Mouse (Mus musculus): ENCODE data around the gene Ppp4r4. TPM values are rescaled to one million over a fixed set of nuclear protein-coding genes. Genes with fewer than 3 reads are reported as not detected.

Gene Ppp4r4
- polyA plus RNA-seq, 1 experiment from 2014 or later = 1.9 TPM

DNA sequence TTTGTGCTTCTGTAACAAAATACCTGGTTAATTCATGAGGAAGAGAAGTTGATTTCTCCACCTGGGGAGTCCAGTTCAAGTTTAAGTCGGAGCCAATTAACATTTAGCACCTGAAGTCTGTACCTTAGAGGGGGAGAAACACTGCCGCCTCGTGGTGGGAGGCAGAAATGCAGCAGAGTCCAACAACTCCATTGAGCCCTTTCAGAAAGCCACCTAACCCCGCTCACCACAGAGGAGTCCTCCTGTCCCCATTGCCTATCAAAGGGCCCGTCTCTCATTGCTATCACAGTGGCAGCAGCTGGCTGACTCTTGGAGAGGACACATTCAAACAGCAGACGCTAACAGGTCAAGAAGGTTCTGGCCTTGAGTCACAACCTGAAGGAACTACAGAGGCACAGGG lies 37.6 kb upstream of the Ppp4r4 start:
- Histone ChIP-seq H3K9ac (replicated peaks; ENCODE audit: low read depth, low read length) (no peak overlapping the region), H3K9me3 (ENCODE audit: control insufficient read depth, low read depth, low read length) (no peaks in the 10 kb centered on the region), H3K27me3 (ENCODE audit: control insufficient read depth, insufficient read depth, low read length) (no peaks in the 10 kb centered on the region), H3K27ac (ENCODE audit: low read length) (no peak overlapping the region), H3K4me2 (replicated peaks; ENCODE audit: low read depth, low read length) (no peak overlapping the region), H3K4me3 (ENCODE audit: low read depth, low read length) (no peak overlapping the region), H3K36me3 (ENCODE audit: control insufficient read depth, insufficient read depth, low read length) (no peaks in the 10 kb centered on the region), H3K4me1 (ENCODE audit: control insufficient read depth, insufficient read depth, low read length) (no peaks in the 10 kb centered on the region)
- WGBS = 17% methylated on average over 6 of the region's 6 CpGs
- ATAC-seq (ENCODE audit: insufficient number of reproducible peaks, insufficient read depth, low FRiP score, low read depth) = no peak

DNA sequence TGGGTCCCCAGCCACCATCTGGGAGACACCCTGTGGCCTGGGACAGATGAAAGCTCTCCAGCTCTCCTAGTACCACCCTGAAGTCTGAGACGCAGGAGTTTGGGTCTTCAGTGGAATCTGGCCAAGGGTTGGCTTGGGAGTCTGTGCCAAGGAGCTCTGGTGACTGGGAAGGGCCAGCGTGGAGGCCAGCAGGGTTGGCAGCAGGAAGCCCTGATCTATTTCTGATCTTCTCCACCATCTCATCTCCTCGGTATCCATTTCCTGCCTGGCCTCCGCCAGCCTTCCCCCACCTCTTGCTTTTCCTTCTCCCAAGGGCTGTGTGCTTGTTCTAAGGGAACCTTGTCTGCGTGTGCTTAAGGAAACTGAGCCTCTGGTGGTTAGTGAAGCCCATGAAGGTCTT lies 33.3 kb upstream of the Ppp4r4 start:
- Histone ChIP-seq H3K4me2 (replicated peaks; ENCODE audit: low read depth, low read length) (no peak overlapping the region), H3K9me3 (ENCODE audit: control insufficient read depth, low read depth, low read length) (no peaks in the 10 kb centered on the region), H3K27ac (ENCODE audit: low read length) (no peak overlapping the region), H3K36me3 (ENCODE audit: control insufficient read depth, insufficient read depth, low read length) (no peaks in the 10 kb centered on the region), H3K4me3 (ENCODE audit: low read depth, low read length) (no peak overlapping the region), H3K27me3 (ENCODE audit: control insufficient read depth, insufficient read depth, low read length) (no peaks in the 10 kb centered on the region), H3K9ac (replicated peaks; ENCODE audit: low read depth, low read length) (no peak overlapping the region), H3K4me1 (ENCODE audit: control insufficient read depth, insufficient read depth, low read length) (no peaks in the 10 kb centered on the region)
- no peak for ATAC-seq (ENCODE audit: insufficient number of reproducible peaks, insufficient read depth, low FRiP score, low read depth)
- WGBS = 70% methylated on average over 5 of the region's 5 CpGs

DNA sequence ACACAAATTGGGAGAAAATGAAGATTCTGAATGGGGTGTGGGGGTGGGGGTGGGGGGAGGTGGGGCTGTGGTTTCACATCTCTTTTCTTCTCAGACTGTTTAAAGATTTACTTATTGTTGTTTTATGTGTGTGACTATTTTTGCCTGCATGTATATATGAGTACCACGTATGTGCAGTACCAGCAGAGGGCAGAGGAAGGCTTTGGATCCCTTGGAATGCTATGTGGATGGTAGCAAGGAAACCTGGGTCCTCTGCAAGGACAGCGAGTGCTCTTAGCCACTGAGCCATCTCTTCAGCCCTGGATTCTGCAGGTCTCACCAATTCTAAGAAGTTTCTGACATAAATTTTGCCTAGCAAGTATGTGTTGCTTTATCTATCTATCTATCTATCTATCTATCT lies 32.8 kb upstream of the Ppp4r4 start:
- Histone ChIP-seq H3K36me3 (ENCODE audit: control insufficient read depth, insufficient read depth, low read length) (no peaks in the 10 kb centered on the region), H3K4me2 (replicated peaks; ENCODE audit: low read depth, low read length) (no peak overlapping the region), H3K9ac (replicated peaks; ENCODE audit: low read depth, low read length) (no peak overlapping the region), H3K9me3 (ENCODE audit: control insufficient read depth, low read depth, low read length) (no peaks in the 10 kb centered on the region), H3K27me3 (ENCODE audit: control insufficient read depth, insufficient read depth, low read length) (no peaks in the 10 kb centered on the region), H3K27ac (ENCODE audit: low read length) (no peak overlapping the region), H3K4me3 (ENCODE audit: low read depth, low read length) (no peak overlapping the region), H3K4me1 (ENCODE audit: control insufficient read depth, insufficient read depth, low read length) (no peaks in the 10 kb centered on the region)
- ATAC-seq (ENCODE audit: insufficient number of reproducible peaks, insufficient read depth, low FRiP score, low read depth) = no peak
- 77% methylated on average over 2 of the region's 2 CpGs for WGBS

DNA sequence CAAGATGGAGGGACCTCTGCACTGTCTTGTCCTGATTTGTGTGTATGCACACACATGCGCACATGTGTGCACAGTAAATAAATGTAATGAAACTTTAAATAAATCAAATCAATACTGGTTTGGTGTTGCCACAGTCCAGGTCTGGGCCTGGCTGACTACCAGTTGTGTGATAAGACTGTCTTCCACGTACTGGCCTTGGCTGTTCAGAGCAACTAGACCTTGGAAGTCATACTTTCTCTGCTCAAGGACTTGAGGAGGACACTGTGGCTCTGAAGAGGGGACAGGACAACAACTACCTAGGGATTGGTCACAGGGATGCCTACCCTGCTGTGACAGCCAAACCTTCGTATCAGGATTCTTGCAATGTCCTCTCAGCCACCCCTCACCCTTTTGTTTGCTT lies 28.8 kb upstream of the Ppp4r4 start:
- H3K27ac ChIP-seq (ENCODE audit: low read length) = no peak overlapping the region
- H3K27me3 ChIP-seq (ENCODE audit: control insufficient read depth, insufficient read depth, low read length) = no peaks in the 10 kb centered on the region
- H3K4me1 ChIP-seq (ENCODE audit: control insufficient read depth, insufficient read depth, low read length) = no peaks in the 10 kb centered on the region
- WGBS = 72% methylated on average over 3 of the region's 3 CpGs
- no peak overlapping the region for H3K9ac ChIP-seq (replicated peaks; ENCODE audit: low read depth, low read length)
- H3K4me2 ChIP-seq (replicated peaks; ENCODE audit: low read depth, low read length) = no peak overlapping the region
- no peak for ATAC-seq (ENCODE audit: insufficient number of reproducible peaks, insufficient read depth, low FRiP score, low read depth)
- H3K36me3 ChIP-seq (ENCODE audit: control insufficient read depth, insufficient read depth, low read length) = no peaks in the 10 kb centered on the region
- H3K4me3 ChIP-seq (ENCODE audit: low read depth, low read length) = no peak overlapping the region
- H3K9me3 ChIP-seq (ENCODE audit: control insufficient read depth, low read depth, low read length) = no peaks in the 10 kb centered on the region

DNA sequence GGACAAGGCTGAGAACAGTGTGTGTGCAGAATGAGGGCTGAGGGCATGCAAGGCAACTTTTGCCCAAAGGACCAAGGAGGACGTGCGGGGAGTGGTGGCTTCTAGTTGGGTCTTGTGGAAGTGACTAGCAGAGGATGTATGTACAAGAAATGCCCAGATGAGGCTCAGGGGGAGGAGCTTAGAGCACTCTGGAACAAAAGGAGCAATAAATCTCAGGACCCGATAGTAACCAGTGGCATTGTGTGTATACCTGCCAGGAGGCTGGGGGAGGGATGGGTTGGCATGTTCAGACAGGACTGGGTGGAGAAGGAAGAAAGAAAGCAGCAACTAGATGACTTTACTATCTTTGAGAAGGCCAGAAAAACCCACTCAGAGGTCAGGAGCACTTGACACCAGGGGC lies 27.7 kb upstream of the Ppp4r4 start:
- Histone ChIP-seq H3K36me3 (ENCODE audit: control insufficient read depth, insufficient read depth, low read length) (no peaks in the 10 kb centered on the region), H3K4me2 (replicated peaks; ENCODE audit: low read depth, low read length) (no peak overlapping the region), H3K4me1 (ENCODE audit: control insufficient read depth, insufficient read depth, low read length) (no peaks in the 10 kb centered on the region), H3K27me3 (ENCODE audit: control insufficient read depth, insufficient read depth, low read length) (no peaks in the 10 kb centered on the region), H3K27ac (ENCODE audit: low read length) (no peak overlapping the region), H3K4me3 (ENCODE audit: low read depth, low read length) (no peak overlapping the region), H3K9ac (replicated peaks; ENCODE audit: low read depth, low read length) (no peak overlapping the region), H3K9me3 (ENCODE audit: control insufficient read depth, low read depth, low read length) (no peaks in the 10 kb centered on the region)
- 71% methylated on average over 3 of the region's 3 CpGs for WGBS
- 0 out of 2 replicates have a peak, but pooled peaks have one; percentile 53 for ATAC-seq (ENCODE audit: insufficient number of reproducible peaks, insufficient read depth, low FRiP score, low read depth)

DNA sequence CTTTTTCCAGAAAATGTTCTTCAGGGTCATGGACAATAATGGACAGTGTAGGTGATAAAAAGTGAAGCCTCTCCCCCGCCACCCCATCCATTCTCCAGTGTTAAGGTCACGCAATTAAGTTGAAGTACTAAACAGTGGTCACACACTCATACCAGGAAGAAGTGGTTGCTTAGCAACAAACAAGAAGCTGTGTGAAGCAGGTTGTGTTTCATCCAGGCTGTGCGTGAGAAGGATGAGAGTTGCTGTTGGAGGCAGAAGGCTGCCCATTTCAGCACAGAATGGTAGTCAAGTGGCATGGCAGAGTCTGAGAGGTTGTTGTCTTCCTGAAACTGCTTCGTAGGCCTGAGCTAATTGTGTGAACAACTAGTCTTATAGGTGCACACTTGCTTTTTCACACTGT lies 23.7 kb upstream of the Ppp4r4 start:
- Histone ChIP-seq H3K27me3 (ENCODE audit: control insufficient read depth, insufficient read depth, low read length) (no peaks in the 10 kb centered on the region), H3K4me3 (ENCODE audit: low read depth, low read length) (no peak overlapping the region), H3K4me1 (ENCODE audit: control insufficient read depth, insufficient read depth, low read length) (no peaks in the 10 kb centered on the region), H3K9me3 (ENCODE audit: control insufficient read depth, low read depth, low read length) (no peaks in the 10 kb centered on the region), H3K36me3 (ENCODE audit: control insufficient read depth, insufficient read depth, low read length) (no peaks in the 10 kb centered on the region), H3K27ac (ENCODE audit: low read length) (no peak overlapping the region), H3K4me2 (replicated peaks; ENCODE audit: low read depth, low read length) (no peak overlapping the region), H3K9ac (replicated peaks; ENCODE audit: low read depth, low read length) (no peak overlapping the region)
- ATAC-seq (ENCODE audit: insufficient number of reproducible peaks, insufficient read depth, low FRiP score, low read depth) = no peak
- WGBS = 74% methylated on average over 4 of the region's 4 CpGs

DNA sequence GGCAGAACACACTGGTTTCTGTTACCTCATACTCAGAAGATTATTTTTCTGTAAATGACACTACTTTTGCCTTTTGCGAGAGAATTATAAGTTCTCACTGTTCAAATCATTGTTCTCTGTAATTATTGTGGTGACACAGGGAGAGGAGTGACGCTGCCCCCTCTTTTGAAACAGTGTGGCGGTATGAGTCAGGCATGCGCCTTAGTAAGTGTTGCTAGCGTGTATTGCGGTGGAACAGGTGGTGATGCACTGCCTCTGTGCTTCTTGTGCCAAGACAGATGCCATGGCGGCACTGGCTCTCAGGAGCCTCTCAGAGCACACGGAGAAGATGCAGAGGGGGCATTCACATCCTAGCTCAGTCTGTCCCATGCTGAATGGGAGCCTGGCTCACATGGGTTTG lies 22.2 kb upstream of the Ppp4r4 start:
- ATAC-seq (ENCODE audit: insufficient number of reproducible peaks, insufficient read depth, low FRiP score, low read depth) = no peak

DNA sequence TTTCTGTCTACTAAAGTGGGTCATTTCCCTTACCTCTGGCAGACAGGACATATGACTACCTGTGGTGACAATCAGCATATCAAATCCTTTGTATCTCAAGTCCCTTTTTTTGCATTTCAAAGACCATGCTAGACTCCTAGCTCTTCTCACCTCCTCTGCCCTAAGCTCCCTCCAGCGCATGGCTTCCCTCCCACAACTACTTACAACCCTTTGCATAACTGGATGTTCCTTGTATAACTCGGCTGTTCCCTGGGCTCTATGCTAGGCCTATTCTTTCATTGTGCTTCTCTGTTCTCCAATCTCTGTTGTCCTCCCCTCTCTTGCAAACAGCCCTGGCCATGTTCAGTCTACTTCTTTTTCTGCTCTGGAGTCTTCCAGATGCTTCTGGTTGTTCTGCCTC lies 20.5 kb upstream of the Ppp4r4 start:
- no peaks in the 10 kb centered on the region for H3K27me3 ChIP-seq (ENCODE audit: control insufficient read depth, insufficient read depth, low read length)
- H3K4me2 ChIP-seq (replicated peaks; ENCODE audit: low read depth, low read length) = no peak overlapping the region
- WGBS = 46% methylated on average over 2 of the region's 2 CpGs
- no peak overlapping the region for H3K9ac ChIP-seq (replicated peaks; ENCODE audit: low read depth, low read length)
- H3K9me3 ChIP-seq (ENCODE audit: control insufficient read depth, low read depth, low read length) = no peaks in the 10 kb centered on the region
- ATAC-seq (ENCODE audit: insufficient number of reproducible peaks, insufficient read depth, low FRiP score, low read depth) = no peak
- no peak overlapping the region for H3K27ac ChIP-seq (ENCODE audit: low read length)
- no peaks in the 10 kb centered on the region for H3K4me1 ChIP-seq (ENCODE audit: control insufficient read depth, insufficient read depth, low read length)
- no peaks in the 10 kb centered on the region for H3K36me3 ChIP-seq (ENCODE audit: control insufficient read depth, insufficient read depth, low read length)
- H3K4me3 ChIP-seq (ENCODE audit: low read depth, low read length) = no peak overlapping the region

More for the DNA sequence above, 22.2 kb upstream of the Ppp4r4 start:
- Histone ChIP-seq H3K9ac (replicated peaks; ENCODE audit: low read depth, low read length) (no peak overlapping the region), H3K27ac (ENCODE audit: low read length) (no peak overlapping the region), H3K4me2 (replicated peaks; ENCODE audit: low read depth, low read length) (no peak overlapping the region), H3K36me3 (ENCODE audit: control insufficient read depth, insufficient read depth, low read length) (no peaks in the 10 kb centered on the region), H3K27me3 (ENCODE audit: control insufficient read depth, insufficient read depth, low read length) (no peaks in the 10 kb centered on the region), H3K9me3 (ENCODE audit: control insufficient read depth, low read depth, low read length) (no peaks in the 10 kb centered on the region), H3K4me3 (ENCODE audit: low read depth, low read length) (no peak overlapping the region), H3K4me1 (ENCODE audit: control insufficient read depth, insufficient read depth, low read length) (no peaks in the 10 kb centered on the region)
- 93% methylated on average over 8 of the region's 8 CpGs for WGBS

DNA sequence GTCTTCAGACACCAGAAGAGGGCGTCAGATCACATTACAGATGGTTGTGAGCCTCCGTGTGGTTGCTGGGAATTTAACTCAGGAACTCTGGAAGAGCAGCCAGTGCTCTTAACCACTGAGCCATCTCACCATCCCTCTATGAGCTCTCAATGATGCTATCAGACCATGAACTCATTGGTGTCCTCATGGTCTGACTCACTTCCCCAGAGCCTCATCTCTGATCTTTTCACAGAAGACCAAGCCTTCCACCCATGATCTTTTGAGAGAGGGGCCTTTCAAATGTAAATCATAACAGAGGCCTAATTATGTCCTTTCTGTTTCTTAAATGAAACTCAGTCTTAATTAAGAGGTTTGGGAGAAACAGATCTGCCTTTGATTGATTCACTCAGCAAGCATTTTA lies 19.0 kb upstream of the Ppp4r4 start:
- no peak for ATAC-seq (ENCODE audit: insufficient number of reproducible peaks, insufficient read depth, low FRiP score, low read depth)
- Histone ChIP-seq H3K4me2 (replicated peaks; ENCODE audit: low read depth, low read length) (no peak overlapping the region), H3K4me3 (ENCODE audit: low read depth, low read length) (no peak overlapping the region), H3K27ac (ENCODE audit: low read length) (no peak overlapping the region), H3K36me3 (ENCODE audit: control insufficient read depth, insufficient read depth, low read length) (no peaks in the 10 kb centered on the region), H3K27me3 (ENCODE audit: control insufficient read depth, insufficient read depth, low read length) (no peaks in the 10 kb centered on the region), H3K4me1 (ENCODE audit: control insufficient read depth, insufficient read depth, low read length) (no peaks in the 10 kb centered on the region), H3K9ac (replicated peaks; ENCODE audit: low read depth, low read length) (no peak overlapping the region), H3K9me3 (ENCODE audit: control insufficient read depth, low read depth, low read length) (no peaks in the 10 kb centered on the region)
- WGBS = 63% methylated on average over 2 of the region's 2 CpGs
